Mouse (Mus musculus): ENCODE data around the gene Lsm12. TPM values are rescaled to one million over a fixed set of nuclear protein-coding genes. Genes with fewer than 3 reads are reported as not detected.

Gene Lsm12
- polyA plus RNA-seq, 1 experiment from 2014 or later, result 144 TPM

- Histone ChIP-seq H3K27ac (replicated peaks) (0 out of 2 replicates have a peak overlapping the region, but pooled peaks have one; percentile 1), H3K36me3 (peaks cover 28% of the 10 kb centered on the region), H3K4me3 (no peak overlapping the region), H3K27me3 (ENCODE audit: low read depth, poor library complexity, severe bottlenecking) (no peaks in the 10 kb centered on the region), H3K9me3 (replicated peaks) (no peaks in the 10 kb centered on the region), H3K4me1 (peaks cover 82% of the 10 kb centered on the region)
- 72% methylated on average over 10 of the region's 10 CpGs for WGBS
- no peak for DNase-seq (ENCODE audit: low spot score)
Measured at GRCm38 (mm10) chr11:102214430-102215156, 29.5 kb upstream of the Lsm12 start.

GRCm38 (mm10) chr11:102211936-102212341, 26.8 kb upstream of the Lsm12 start:
- Histone ChIP-seq H3K9me3 (replicated peaks) (no peaks in the 10 kb centered on the region), H3K4me3 (no peak overlapping the region), H3K27ac (replicated peaks) (peak overlapping the region; percentile 29; the same call in 1 of the 2 replicates), H3K36me3 (peaks cover 12% of the 10 kb centered on the region; the same call in 1 of the 2 replicates), H3K4me1 (peaks cover 82% of the 10 kb centered on the region), H3K27me3 (ENCODE audit: low read depth, poor library complexity, severe bottlenecking) (0 out of 2 replicates have a peak, but pooled peaks cover under 1% of the 10 kb centered on the region)
- WGBS, result 87% methylated on average over 18 of the region's 18 CpGs
- DNase-seq (ENCODE audit: low spot score), result no peak

GRCm38 (mm10) chr11:102211011-102211410, 25.9 kb upstream of the Lsm12 start:
- no peak for DNase-seq (ENCODE audit: low spot score)
- Histone ChIP-seq H3K27me3 (ENCODE audit: low read depth, poor library complexity, severe bottlenecking) (0 out of 2 replicates have a peak, but pooled peaks cover 5% of the 10 kb centered on the region), H3K4me1 (peaks cover 82% of the 10 kb centered on the region), H3K9me3 (replicated peaks) (no peaks in the 10 kb centered on the region), H3K36me3 (peaks cover 22% of the 10 kb centered on the region), H3K27ac (replicated peaks) (peak overlapping the region; percentile 29; the same call in 1 of the 2 replicates), H3K4me3 (no peak overlapping the region)
- WGBS, result 72% methylated on average over 5 of the region's 5 CpGs

GRCm38 (mm10) chr11:102210185-102210584, 25.1 kb upstream of the Lsm12 start:
- no peaks in the 10 kb centered on the region for H3K9me3 ChIP-seq (replicated peaks)
- H3K36me3 ChIP-seq, result peaks cover 29% of the 10 kb centered on the region
- H3K4me3 ChIP-seq, result no peak overlapping the region
- no peak for DNase-seq (ENCODE audit: low spot score)
- peak overlapping the region; percentile 84 for H3K27ac ChIP-seq (replicated peaks)
- H3K27me3 ChIP-seq (ENCODE audit: low read depth, poor library complexity, severe bottlenecking), result 0 out of 2 replicates have a peak, but pooled peaks cover 5% of the 10 kb centered on the region
- H3K4me1 ChIP-seq, result peaks cover 74% of the 10 kb centered on the region
- 75% methylated on average over 3 of the region's 3 CpGs for WGBS

GRCm38 (mm10) chr11:102209742-102210141, 24.6 kb upstream of the Lsm12 start:
- WGBS, result 25% methylated on average over 2 of the region's 2 CpGs
- DNase-seq (ENCODE audit: low spot score), result no peak
- Histone ChIP-seq H3K4me1 (peaks cover 70% of the 10 kb centered on the region), H3K4me3 (no peak overlapping the region), H3K36me3 (peaks cover 33% of the 10 kb centered on the region), H3K9me3 (replicated peaks) (no peaks in the 10 kb centered on the region), H3K27me3 (ENCODE audit: low read depth, poor library complexity, severe bottlenecking) (0 out of 2 replicates have a peak, but pooled peaks cover 5% of the 10 kb centered on the region), H3K27ac (replicated peaks) (peak overlapping the region; percentile 84)

GRCm38 (mm10) chr11:102208846-102209245, 23.8 kb upstream of the Lsm12 start:
- Histone ChIP-seq H3K4me3 (peak overlapping the region; percentile 37; the same call in 1 of the 2 replicates), H3K27me3 (ENCODE audit: low read depth, poor library complexity, severe bottlenecking) (0 out of 2 replicates have a peak, but pooled peaks cover 5% of the 10 kb centered on the region), H3K4me1 (peaks cover 61% of the 10 kb centered on the region), H3K9me3 (replicated peaks) (no peaks in the 10 kb centered on the region), H3K36me3 (peaks cover 41% of the 10 kb centered on the region), H3K27ac (replicated peaks) (peak overlapping the region; percentile 84)
- WGBS, result 50% methylated on average over 3 of the region's 4 CpGs
- DNase-seq (ENCODE audit: low spot score), result no peak

GRCm38 (mm10) chr11:102207825-102208777, 23.0 kb upstream of the Lsm12 start:
- H3K27me3 ChIP-seq (ENCODE audit: low read depth, poor library complexity, severe bottlenecking), result 0 out of 2 replicates have a peak, but pooled peaks cover 5% of the 10 kb centered on the region
- peak; percentile 84 for DNase-seq (ENCODE audit: low spot score)
- 25% methylated on average over 11 of the region's 11 CpGs for WGBS
- no peaks in the 10 kb centered on the region for H3K9me3 ChIP-seq (replicated peaks)
- peak overlapping the region; percentile 37 for H3K4me3 ChIP-seq
- peaks cover 44% of the 10 kb centered on the region for H3K36me3 ChIP-seq
- H3K27ac ChIP-seq (replicated peaks), result peak overlapping the region; percentile 84
- H3K4me1 ChIP-seq, result peaks cover 55% of the 10 kb centered on the region

GRCm38 (mm10) chr11:102206481-102206880, 21.4 kb upstream of the Lsm12 start:
- peak overlapping the region; percentile 84 for H3K27ac ChIP-seq (replicated peaks)
- no peak for DNase-seq (ENCODE audit: low spot score)

GRCm38 (mm10) chr11:102201408-102201821, 16.3 kb upstream of the Lsm12 start:
- DNase-seq (ENCODE audit: low spot score), result no peak
- H3K4me3 ChIP-seq, result no peak overlapping the region
- peaks cover 19% of the 10 kb centered on the region for H3K4me1 ChIP-seq
- H3K27me3 ChIP-seq (ENCODE audit: low read depth, poor library complexity, severe bottlenecking), result 0 out of 2 replicates have a peak, but pooled peaks cover under 1% of the 10 kb centered on the region
- no peak overlapping the region; the same call in 1 of the 2 replicates for H3K27ac ChIP-seq (replicated peaks)
- WGBS, result 81% methylated on average over 12 of the region's 12 CpGs
- no peaks in the 10 kb centered on the region for H3K9me3 ChIP-seq (replicated peaks)
- peaks cover 99% of the 10 kb centered on the region for H3K36me3 ChIP-seq

More at GRCm38 (mm10) chr11:102206481-102206880, 21.4 kb upstream of the Lsm12 start:
- Histone ChIP-seq H3K9me3 (replicated peaks) (no peaks in the 10 kb centered on the region), H3K4me1 (peaks cover 51% of the 10 kb centered on the region), H3K36me3 (peaks cover 56% of the 10 kb centered on the region), H3K27me3 (ENCODE audit: low read depth, poor library complexity, severe bottlenecking) (0 out of 2 replicates have a peak, but pooled peaks cover 5% of the 10 kb centered on the region), H3K4me3 (0 out of 2 replicates have a peak overlapping the region, but pooled peaks have one; percentile 4)
- 70% methylated on average over 30 of the region's 30 CpGs for WGBS

GRCm38 (mm10) chr11:102199856-102200255, 14.8 kb upstream of the Lsm12 start:
- H3K27me3 ChIP-seq (ENCODE audit: low read depth, poor library complexity, severe bottlenecking), result no peaks in the 10 kb centered on the region
- H3K9me3 ChIP-seq (replicated peaks), result no peaks in the 10 kb centered on the region
- 89% methylated on average over 9 of the region's 9 CpGs for WGBS
- H3K36me3 ChIP-seq, result peaks cover 100% of the 10 kb centered on the region
- H3K4me1 ChIP-seq, result peaks cover 15% of the 10 kb centered on the region
- H3K27ac ChIP-seq (replicated peaks), result no peak overlapping the region
- DNase-seq (ENCODE audit: low spot score), result no peak
- no peak overlapping the region for H3K4me3 ChIP-seq

GRCm38 (mm10) chr11:102198245-102198644, 13.1 kb upstream of the Lsm12 start:
- 71% methylated on average over 6 of the region's 6 CpGs for WGBS

More at GRCm38 (mm10) chr11:102198245-102198644, 13.1 kb upstream of the Lsm12 start:
- no peak overlapping the region for H3K27ac ChIP-seq (replicated peaks)
- DNase-seq (ENCODE audit: low spot score), result no peak
- no peaks in the 10 kb centered on the region for H3K27me3 ChIP-seq (ENCODE audit: low read depth, poor library complexity, severe bottlenecking)
- H3K9me3 ChIP-seq (replicated peaks), result no peaks in the 10 kb centered on the region
- H3K4me1 ChIP-seq, result peaks cover 15% of the 10 kb centered on the region
- H3K4me3 ChIP-seq, result no peak overlapping the region
- H3K36me3 ChIP-seq, result peaks cover 100% of the 10 kb centered on the region

All from midbrain, embryonic 10.5 days (tissue).